ENCODE assay signal across 9 mouse cellular contexts in the genomic region with DNA sequence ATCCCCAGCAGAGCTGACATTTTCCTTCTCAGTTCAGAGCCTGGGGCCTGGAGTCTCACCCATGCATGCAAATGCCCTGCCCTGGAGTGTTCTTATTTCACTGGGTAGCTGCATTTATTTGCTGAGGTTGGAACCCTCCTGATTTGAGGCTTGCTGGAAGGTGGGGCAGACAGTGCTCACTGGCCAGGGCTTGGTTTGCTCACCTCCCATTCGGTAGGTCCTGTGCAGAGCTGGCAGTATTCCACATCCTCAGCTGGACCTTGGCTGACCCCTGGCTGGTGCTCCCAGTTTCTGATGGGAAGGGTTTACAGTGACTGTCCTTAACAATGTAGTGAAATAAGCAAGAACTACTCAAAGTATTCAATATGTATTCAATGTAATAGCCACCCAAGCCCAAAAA. TPM values are rescaled to one million over a fixed set of nuclear protein-coding genes. Genes with fewer than 3 reads are reported as not detected.
"Had no signal": no experiment of that assay in that cellular context is flagged by ENCODE, and none has a peak within 500 bp of the region (broad histone marks: within the 10 kb centered on the region; RNA-seq: fewer than 3 reads in every experiment).

No protein-coding gene starts in this region.

RNA-seq across cellular contexts. Expression of a gene that starts 44.8 kb away (rescaled TPM):
- polyA plus RNA-seq: midbrain, embryonic 11.5 days; midbrain, embryonic 13.5 days; midbrain, embryonic 15.5 days; midbrain, postnatal 0 days; neural tube, embryonic 12.5 days; neural tube, embryonic 14.5 days; stomach, embryonic 14.5 days; stomach, embryonic 16.5 days had no signal

RNA-seq across cellular contexts. Expression of a gene that starts 45.3 kb away (rescaled TPM):
- polyA plus RNA-seq: neural tube, embryonic 14.5 days had no signal

RNA-seq across cellular contexts. Expression of a gene that starts 58.1 kb away (rescaled TPM):
- polyA plus RNA-seq: liver, postnatal 0 days; midbrain, embryonic 11.5 days; midbrain, embryonic 13.5 days; midbrain, embryonic 15.5 days; midbrain, postnatal 0 days; neural tube, embryonic 12.5 days; neural tube, embryonic 14.5 days; stomach, embryonic 14.5 days; stomach, embryonic 16.5 days had no signal
